Mouse (Mus musculus) brain, embryonic 18.5 days (tissue): ENCODE measurements at regions not wholly inside any gene's neighbourhood (a gene's known extent, or its start where the extent isn't known, plus 50 kb on each side); places are given as distances from the start of the nearest gene placed in this dataset.

ENCODE experiments used
- DNase-seq: peaks from one replicate; pipeline ENCODE4 v3.0.0-alpha.2; 2012; ENCODE audit warnings: low read depth, low spot score

DNA sequence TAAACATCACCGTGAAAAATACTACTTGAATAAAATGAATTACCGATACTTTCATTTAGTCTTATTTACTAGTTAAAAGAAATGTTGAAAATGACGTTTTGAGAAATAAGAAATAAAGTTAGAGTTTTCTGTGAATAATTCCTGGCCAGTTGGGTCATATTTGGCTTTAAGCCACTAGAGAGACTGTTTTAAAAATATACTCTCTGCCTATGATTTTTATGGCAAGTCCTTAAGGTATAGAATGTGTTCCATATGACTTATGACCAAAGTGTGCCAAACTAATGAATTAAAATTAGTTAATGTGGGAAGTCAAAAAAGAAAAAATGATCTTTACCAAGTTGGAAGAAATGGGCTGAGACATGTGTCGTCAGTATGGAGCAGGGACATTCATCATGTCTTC, 354.2 kb upstream of the Col3a1 start:
- DNase-seq, result no peak

GRCm38 (mm10) chr1:44987171-44987570, 324.2 kb upstream of the Col3a1 start:
- no peak for DNase-seq

DNA sequence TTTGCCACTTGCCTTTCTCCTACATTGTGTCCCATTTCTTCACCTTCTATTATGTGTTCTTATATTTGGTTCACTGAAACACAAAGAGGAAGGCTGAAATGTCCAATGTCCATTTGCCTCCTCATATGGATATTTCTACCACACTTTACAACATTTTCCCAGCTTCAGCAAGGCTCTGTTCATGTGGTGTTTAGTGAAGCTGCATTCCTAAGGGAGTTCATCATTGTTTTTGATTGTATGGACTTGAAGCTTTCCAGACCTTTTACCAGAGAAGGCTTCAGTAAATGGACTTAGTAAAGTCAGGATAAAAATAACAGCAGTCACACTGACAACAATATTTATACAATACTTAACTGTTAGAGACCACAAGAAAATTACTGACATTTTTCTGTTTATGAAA, 290.8 kb upstream of the Col3a1 start:
- DNase-seq, result no peak

GRCm38 (mm10) chr1:45021234-45021633, 290.1 kb upstream of the Col3a1 start:
- DNase-seq, result no peak

DNA sequence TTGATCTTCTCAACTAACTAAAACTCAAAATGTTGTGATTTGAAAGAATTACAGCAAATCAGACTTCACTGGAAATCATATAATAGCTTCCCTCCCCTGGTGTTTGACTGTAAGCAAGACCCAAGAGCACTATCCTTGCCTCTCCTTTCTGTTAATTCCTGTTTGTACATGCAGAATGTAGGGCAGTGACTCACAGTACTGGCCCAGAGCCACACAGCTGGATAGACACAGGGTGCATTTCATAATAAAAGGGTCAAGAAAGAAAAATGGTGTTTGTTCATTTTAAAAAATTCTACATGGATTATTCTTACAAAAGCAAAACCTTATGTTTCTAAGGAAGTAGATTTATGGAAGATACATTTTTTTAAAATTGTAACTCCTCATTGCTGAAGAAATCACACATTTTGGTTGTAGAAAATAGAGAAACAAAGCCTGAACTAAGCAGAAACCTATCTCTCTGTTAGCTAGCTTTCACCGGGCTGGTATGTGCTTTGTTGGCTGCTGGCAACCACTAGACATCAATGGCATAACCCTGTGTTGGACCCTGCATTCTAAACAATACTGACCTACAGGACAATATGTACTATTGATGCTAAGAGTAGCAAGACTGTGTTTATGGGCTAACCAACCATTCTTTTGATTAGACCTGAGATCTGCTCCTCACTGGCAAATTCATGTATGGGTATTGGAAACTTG, 289.0 kb upstream of the Col3a1 start:
- no peak for DNase-seq

DNA sequence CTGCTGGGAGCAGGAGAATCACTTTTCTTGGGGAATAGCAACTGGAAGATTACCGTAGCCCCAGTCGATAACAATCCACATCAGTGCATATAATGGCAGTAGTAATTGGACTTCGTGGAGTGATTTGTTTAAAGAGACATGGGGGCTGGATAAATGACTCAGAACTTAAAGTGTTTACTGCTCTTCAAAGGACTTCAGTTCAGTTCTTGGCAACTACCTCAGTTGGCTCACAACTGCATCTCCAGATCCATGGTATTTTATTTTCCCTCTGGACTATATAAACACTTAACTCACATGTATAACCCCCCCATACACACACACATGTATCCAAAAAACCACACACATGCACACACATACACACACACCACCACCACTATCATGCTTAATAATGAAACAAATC, 288.0 kb upstream of the Col3a1 start:
- DNase-seq, result no peak

DNA sequence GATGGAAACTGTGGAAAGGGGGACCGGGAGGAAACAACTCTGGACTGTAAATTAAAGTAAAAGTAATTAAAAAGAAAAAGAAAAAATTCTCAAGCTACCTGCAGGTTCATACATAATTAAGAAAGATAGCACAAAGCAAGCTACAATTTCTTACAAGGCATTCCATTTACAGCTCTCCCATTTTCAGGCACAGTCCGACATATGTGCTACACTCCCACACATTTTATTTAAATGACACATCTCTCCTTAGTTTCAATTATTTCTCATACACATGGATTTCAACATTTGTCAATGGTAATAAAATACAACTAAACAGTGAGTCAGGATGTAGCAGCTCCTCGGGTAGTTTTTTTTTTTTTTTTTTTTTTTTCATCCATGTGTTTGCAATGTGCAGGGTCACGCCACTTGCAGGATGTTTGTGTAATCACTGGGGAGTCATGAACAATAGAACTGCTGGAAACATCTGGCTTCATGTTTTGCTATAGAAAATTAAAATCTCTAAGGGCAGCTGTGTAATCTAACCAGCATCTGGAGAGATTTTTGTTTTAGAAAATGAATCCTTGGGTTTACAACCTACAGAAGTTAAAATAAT, 279.8 kb upstream of the Col3a1 start:
- DNase-seq, result no peak

GRCm38 (mm10) chr1:45033343-45033742, 278.0 kb upstream of the Col3a1 start:
- no peak for DNase-seq

DNA sequence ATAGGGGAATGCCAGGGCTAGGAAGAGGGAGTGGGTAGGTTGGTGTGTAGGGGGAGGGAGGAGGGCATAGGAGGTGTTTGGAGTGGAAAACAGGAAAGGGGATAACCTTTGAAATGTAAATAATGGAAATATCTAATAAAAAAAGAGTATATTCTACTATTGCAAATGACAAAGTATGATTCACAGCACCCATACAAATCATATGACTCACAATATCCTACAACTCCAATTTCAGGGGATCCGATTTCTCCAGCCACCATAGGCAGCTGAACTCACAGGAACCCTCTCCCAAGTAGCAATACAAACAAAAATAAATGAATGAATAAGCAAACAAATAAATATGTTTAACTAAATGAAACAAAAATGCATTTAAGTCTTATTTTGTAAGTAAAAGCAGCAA, 270.0 kb upstream of the Col3a1 start:
- DNase-seq, result no peak

DNA sequence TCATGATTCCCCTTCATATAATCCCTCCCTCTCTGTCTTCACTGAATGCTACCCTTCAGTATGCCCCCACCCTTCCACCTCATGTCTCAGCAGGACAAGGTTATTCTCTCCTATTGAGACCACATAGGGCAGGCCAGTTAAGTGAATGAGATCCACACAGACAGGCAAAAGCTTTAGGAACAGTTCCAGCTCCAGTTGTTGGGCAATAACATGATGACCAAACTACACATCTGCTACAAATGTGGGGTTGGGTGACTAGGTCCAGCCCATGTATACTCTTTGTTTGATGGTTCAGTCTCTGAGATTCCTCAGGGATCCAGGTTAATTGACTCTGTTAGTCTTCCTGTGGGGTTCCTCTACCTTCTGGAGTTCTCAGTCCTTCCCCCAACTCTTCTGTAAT, 269.5 kb upstream of the Col3a1 start:
- DNase-seq, result no peak

DNA sequence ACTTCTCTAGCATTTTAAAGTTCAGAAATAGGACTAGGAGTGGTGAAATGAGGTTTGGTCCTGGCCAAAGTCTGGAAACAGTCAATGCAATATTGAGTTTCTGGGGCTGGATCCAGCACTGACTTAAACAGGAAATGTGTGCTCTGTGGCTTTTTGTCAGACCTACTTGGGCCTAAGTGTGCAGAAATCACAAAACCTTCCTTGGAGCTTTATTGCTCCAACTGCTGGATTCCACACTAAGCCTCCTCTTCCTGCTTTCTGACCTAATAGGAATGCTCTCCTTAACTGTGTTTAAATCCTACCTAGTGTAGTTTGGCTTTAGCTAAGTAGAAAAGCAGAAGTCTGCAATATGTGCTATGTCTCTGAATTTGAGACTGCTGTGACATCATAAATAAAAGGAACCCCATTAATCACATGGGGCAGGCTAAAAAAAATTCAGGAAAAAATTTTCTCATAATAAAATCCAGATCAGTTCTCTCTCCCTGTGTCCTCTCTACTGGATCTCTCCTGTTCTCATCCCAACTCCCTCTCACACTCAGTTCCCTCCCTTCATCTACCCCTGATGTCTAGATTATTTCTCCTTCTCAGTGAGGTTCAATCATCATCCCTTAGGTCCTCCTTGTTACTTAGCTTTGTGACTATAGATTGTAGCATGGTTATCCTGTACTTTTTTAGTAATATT, 268.0 kb upstream of the Col3a1 start:
- DNase-seq, result no peak

GRCm38 (mm10) chr1:45090841-45091535, 220.3 kb upstream of the Col3a1 start:
- DNase-seq, result no peak

- no peak for DNase-seq
These were observed 210.4 kb upstream of the Col3a1 start for GRCm38 (mm10) chr1:45100966-45101365.

DNA sequence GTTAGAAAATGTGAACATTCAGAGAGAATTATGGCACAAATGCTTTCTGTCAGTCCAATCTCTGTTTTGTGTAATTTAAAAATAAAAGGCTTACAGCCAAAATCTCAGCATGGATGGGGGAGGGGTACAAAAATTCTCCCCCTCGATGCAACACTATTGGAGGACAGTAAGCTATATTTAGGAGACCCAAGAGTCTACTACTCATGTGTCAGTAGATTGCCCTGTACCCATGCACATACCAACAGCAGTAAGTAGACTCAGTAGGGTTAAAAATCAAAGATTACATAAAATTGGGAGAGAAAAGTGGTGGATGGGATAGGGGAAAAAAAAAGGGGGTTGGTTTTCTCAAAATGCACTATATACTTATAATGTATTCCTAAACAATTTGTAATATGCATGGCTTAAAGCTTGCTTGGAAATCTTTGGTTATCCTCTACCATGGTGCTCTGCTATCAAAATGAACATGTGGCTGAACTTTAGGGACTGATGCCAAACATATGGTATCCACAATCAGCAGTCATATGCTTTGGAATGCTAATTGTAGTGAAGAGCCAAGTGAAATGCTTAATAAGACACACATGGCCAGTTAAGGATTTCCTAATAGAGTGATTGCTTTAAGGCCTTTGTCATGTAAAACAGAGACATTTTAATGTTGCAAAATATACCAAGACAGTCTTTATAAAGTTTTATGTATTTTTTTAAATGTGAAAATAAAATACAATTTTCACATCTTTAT, 194.8 kb upstream of the Col3a1 start:
- DNase-seq, result peak; percentile 12

DNA sequence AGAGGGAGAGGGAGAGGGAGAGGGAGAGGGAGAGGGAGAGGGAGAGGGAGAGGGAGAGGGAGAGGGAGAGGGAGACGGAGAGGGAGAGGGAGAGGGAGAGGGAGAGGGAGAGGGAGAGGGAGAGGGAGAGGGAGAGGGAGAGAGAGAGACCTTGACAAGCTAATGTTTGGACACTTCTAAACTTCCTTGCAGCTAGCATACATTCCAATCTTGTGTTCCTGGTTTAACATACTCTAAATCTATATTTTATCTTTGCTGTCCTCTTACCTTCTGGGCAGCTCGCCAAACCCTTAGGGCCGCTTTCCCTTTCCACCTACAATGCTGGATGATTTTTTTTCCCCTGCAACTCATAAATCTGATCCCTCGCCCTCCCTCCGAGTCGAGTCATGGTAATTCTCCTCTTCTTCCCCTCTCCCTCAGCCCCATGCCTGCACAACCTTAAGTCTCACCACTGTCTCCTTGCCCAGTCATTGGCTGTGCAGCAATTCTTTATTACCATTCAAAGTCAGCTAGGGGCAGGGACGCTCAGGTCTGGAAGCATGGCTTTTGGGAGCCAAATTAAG, 176.1 kb upstream of the Col3a1 start:
- DNase-seq, result no peak

- no peak for DNase-seq
These were observed 164.3 kb upstream of the Col3a1 start for GRCm38 (mm10) chr1:45147019-45147418.

GRCm38 (mm10) chr1:45181632-45182031, 129.7 kb upstream of the Col3a1 start:
- DNase-seq, result no peak

- DNase-seq, result no peak
These were observed 126.0 kb upstream of the Col3a1 start for GRCm38 (mm10) chr1:45185341-45185740.

- DNase-seq, result no peak
These were observed 103.4 kb upstream of the Col3a1 start for GRCm38 (mm10) chr1:45207926-45208325.

- DNase-seq, result peak; percentile 26
These were observed 95.1 kb upstream of the Col3a1 start for GRCm38 (mm10) chr1:45216272-45216671.
